Mouse (Mus musculus) lung, embryonic 14.5 days (tissue): ENCODE measurements around the gene Bcas3. TPM values are rescaled to one million over a fixed set of nuclear protein-coding genes. Genes with fewer than 3 reads are reported as not detected.

Experiments
- ATAC-seq: fragments of 200-750 bp; cut with Nextera tagmentation; 2 replicates; pipeline ENCODE4 v1.8.0; 2017; ENCODE audit warnings: mild to moderate bottlenecking, moderate TSS enrichment, moderate library complexity; ENCODE audit not compliant: insufficient read depth
- DNase-seq: peaks from one replicate; pipeline ENCODE4 v3.0.0-alpha.2; 2015
- H3K27ac ChIP-seq: fragments of 300-500 bp; sonication (generic); 2 replicates; pipeline ENCODE4 v1.5.1; 2014; ENCODE audit warnings: low read depth, mild to moderate bottlenecking, moderate library complexity
- H3K27me3 ChIP-seq: fragments of 300-500 bp; sonication (generic); 2 replicates; pipeline ENCODE4 v1.6.1; 2014; ENCODE audit warnings: low read length, control low read depth; ENCODE audit not compliant: insufficient read depth
- H3K36me3 ChIP-seq: fragments of 300-500 bp; sonication (generic); 2 replicates; pipeline ENCODE4 v1.6.1; 2014; ENCODE audit warnings: control low read depth; ENCODE audit not compliant: insufficient read depth
- H3K4me1 ChIP-seq: fragments of 300-500 bp; sonication (generic); 2 replicates; pipeline ENCODE4 v1.6.1; 2014; ENCODE audit warnings: antibody characterized with exemption, control low read depth; ENCODE audit not compliant: insufficient read depth
- H3K4me2 ChIP-seq: fragments of 300-500 bp; sonication (generic); 2 replicates; pipeline ENCODE4 v1.6.1; 2014; ENCODE audit warnings: mild to moderate bottlenecking
- H3K4me3 ChIP-seq: fragments of 300-500 bp; sonication (generic); 2 replicates; pipeline ENCODE4 v1.5.1; 2014; ENCODE audit warnings: low read depth, low read length
- H3K9ac ChIP-seq: fragments of 300-500 bp; sonication (generic); 2 replicates; pipeline ENCODE4 v1.6.1; 2014
- H3K9me3 ChIP-seq: fragments of 300-500 bp; sonication (generic); 2 replicates; pipeline ENCODE4 v1.6.1; 2016; ENCODE audit warnings: low read depth, low read length, control low read depth
- CTCF ChIP-seq: IDR thresholded peaks from 2 replicates; pipeline ENCODE4 v1.5.1; 2016; ENCODE audit warnings: antibody characterized with exemption, low read depth
- WGBS: fragments of 180-500 bp; shearing (Covaris S2); extraction: QIAGEN DNeasy Blood & Tissue Kit; methylation state at CpG from one replicate; pipeline ENCODE4 v1.1.7; 2014; 5-methylcytosine and 5-hydroxymethylcytosine counted together
- polyA plus RNA-seq: library from polyadenylated mRNA; unstranded; fragments of >200 nt; fragmentation: Nextera tagmentation; extraction: Ambion mirVana; gene quantifications from 2 replicates; pipeline ENCODE4 v1.2.1, GENCODE M21; 2014

Bcas3 gene
- polyA plus RNA-seq, 1 experiment from 2014 or later = 35.0 TPM

- Histone ChIP-seq H3K36me3 (no peaks in the 10 kb centered on the region), H3K4me1 (peaks cover 27% of the 10 kb centered on the region), H3K9me3 (no peaks in the 10 kb centered on the region), H3K9ac (no peak overlapping the region), H3K27ac (no peak overlapping the region), H3K4me3 (no peak overlapping the region), H3K27me3 (no peaks in the 10 kb centered on the region), H3K4me2 (no peak overlapping the region)
- TF ChIP-seq CTCF = no peak
- ATAC-seq (no peak), DNase-seq (no peak)
- 60% methylated on average over 5 of the region's 5 CpGs for WGBS
Measured at GRCm38 (mm10) chr11:85527261-85527660, 174.3 kb downstream of the Bcas3 start.

DNA sequence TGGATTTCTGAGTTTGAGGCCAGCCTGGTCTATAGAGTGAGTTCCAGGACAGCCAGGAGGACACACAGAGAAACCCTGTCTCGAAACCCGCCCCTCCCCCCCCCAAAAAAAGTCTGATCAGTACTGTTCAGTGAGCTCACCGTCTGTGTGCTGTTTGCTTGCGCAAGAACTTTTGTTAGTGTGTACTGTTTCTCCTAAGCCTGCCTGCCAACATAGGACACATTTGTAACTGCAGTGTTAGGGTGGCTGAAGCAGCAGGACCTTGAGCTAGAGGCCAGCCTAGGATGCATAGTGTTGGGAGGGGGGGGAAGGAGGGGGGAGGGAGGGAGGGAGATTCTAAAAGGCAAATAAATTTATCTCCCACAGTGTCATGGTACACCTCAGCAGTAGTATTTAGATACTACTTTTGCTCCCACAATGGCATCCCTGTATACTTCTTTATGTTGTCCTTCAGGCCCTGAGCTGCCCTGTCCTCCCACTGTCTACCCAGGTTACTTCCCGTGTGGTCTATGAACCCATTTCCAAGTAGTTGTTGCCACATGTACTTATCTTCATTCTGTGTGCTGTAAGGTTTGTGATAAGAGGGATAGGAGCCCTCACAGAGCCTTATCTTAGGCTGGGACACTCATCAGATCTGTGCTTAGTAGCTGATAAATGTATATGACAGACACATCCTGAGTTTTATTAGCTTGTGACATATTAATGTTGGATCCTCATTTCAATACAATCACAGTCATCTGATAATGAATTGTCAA is 176.7 kb downstream of the Bcas3 start:
- no peak overlapping the region for H3K4me2 ChIP-seq
- no peak overlapping the region for H3K27ac ChIP-seq
- H3K27me3 ChIP-seq = no peaks in the 10 kb centered on the region
- ATAC-seq (no peak), DNase-seq (peak; percentile 35)
- no peaks in the 10 kb centered on the region for H3K36me3 ChIP-seq
- H3K9ac ChIP-seq = no peak overlapping the region
- H3K4me1 ChIP-seq = peaks cover 15% of the 10 kb centered on the region
- H3K4me3 ChIP-seq = no peak overlapping the region
- WGBS = 54% methylated on average over 5 of the region's 5 CpGs
- no peaks in the 10 kb centered on the region for H3K9me3 ChIP-seq
- no peak for TF ChIP-seq CTCF

- TF ChIP-seq CTCF = no peak
- Histone ChIP-seq H3K36me3 (no peaks in the 10 kb centered on the region), H3K4me3 (no peak overlapping the region), H3K4me1 (no peaks in the 10 kb centered on the region), H3K27me3 (no peaks in the 10 kb centered on the region), H3K9me3 (no peaks in the 10 kb centered on the region), H3K9ac (no peak overlapping the region), H3K27ac (no peak overlapping the region), H3K4me2 (no peak overlapping the region)
- ATAC-seq (no peak), DNase-seq (no peak)
- 79% methylated on average over 4 of the region's 4 CpGs for WGBS
Measured at GRCm38 (mm10) chr11:85540989-85541388, 188.0 kb downstream of the Bcas3 start.

- Histone ChIP-seq H3K9ac (no peak overlapping the region), H3K4me3 (no peak overlapping the region), H3K27me3 (no peaks in the 10 kb centered on the region), H3K27ac (no peak overlapping the region), H3K36me3 (no peaks in the 10 kb centered on the region), H3K4me2 (no peak overlapping the region), H3K4me1 (no peaks in the 10 kb centered on the region), H3K9me3 (no peaks in the 10 kb centered on the region)
- ATAC-seq = no peak
- TF ChIP-seq CTCF = no peak
- WGBS = 71% methylated on average over 4 of the region's 4 CpGs
- DNase-seq = no peak
Measured at GRCm38 (mm10) chr11:85543311-85543710, 190.3 kb downstream of the Bcas3 start.

DNA sequence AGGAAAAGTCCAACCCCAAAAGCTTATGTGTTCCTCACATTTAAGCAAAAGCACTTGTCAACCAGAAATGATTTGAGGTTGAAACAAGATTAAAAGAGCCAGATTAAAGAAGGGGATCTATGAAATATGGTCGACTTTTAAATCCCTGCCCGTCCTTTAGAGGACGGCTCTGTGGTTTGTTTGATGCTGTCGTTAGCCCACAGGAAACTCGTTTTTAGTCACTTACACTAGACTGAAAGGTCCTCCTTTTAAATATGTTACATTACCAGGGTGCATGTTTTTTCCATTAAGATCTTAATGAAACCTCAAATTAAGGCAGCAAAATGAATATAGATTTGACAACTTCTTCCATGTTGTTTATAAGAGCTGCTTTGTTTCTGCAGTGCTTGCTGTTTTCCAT is 192.6 kb downstream of the Bcas3 start:
- Histone ChIP-seq H3K27me3 (no peaks in the 10 kb centered on the region), H3K27ac (no peak overlapping the region), H3K36me3 (no peaks in the 10 kb centered on the region), H3K9ac (no peak overlapping the region), H3K9me3 (no peaks in the 10 kb centered on the region), H3K4me2 (no peak overlapping the region), H3K4me3 (no peak overlapping the region), H3K4me1 (no peaks in the 10 kb centered on the region)
- no peak for TF ChIP-seq CTCF
- no peak for DNase-seq
- no peak for ATAC-seq
- 37% methylated on average over 5 of the region's 5 CpGs for WGBS

GRCm38 (mm10) chr11:85547966-85548365 is 195.0 kb downstream of the Bcas3 start:
- Histone ChIP-seq H3K4me1 (no peaks in the 10 kb centered on the region), H3K9ac (no peak overlapping the region), H3K27ac (no peak overlapping the region), H3K9me3 (no peaks in the 10 kb centered on the region), H3K27me3 (no peaks in the 10 kb centered on the region), H3K4me3 (no peak overlapping the region), H3K4me2 (no peak overlapping the region), H3K36me3 (no peaks in the 10 kb centered on the region)
- peak; percentile 26 for DNase-seq
- WGBS = 32% methylated on average over 6 of the region's 6 CpGs
- ATAC-seq = no peak
- no peak for TF ChIP-seq CTCF

DNA sequence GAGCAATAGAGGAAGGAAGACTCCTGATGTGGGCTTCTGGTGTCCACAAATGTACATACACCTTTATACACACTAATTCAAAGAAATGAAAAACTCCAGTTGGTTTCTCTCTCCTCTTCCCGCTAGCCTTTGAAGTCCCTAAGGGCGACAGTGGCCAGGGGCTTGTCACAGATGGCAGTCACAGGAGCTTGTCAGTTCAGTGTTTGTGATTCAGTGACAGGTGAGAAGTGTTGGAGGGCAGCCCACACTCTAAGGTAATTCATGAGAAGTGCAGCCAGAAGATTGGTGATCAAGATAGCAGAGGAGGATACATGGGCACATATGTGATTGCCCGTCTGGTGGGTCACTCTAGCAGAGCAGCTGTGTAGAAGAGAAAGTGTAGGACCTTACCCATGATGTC is 196.7 kb downstream of the Bcas3 start:
- ATAC-seq = no peak

More for the DNA sequence above, 196.7 kb downstream of the Bcas3 start:
- H3K4me3 ChIP-seq = no peak overlapping the region
- 63% methylated on average over 3 of the region's 3 CpGs for WGBS
- H3K27ac ChIP-seq = no peak overlapping the region
- no peak for TF ChIP-seq CTCF
- no peak for DNase-seq
- no peaks in the 10 kb centered on the region for H3K27me3 ChIP-seq
- no peaks in the 10 kb centered on the region for H3K9me3 ChIP-seq
- no peak overlapping the region for H3K9ac ChIP-seq
- no peaks in the 10 kb centered on the region for H3K4me1 ChIP-seq
- H3K4me2 ChIP-seq = no peak overlapping the region
- H3K36me3 ChIP-seq = no peaks in the 10 kb centered on the region
